Mouse (Mus musculus) frontal cortex, postnatal 25 days (tissue): ENCODE data around the gene Bub3.

Source experiments
- DNase-seq, 2 experiments: peaks; one replicate each; pipeline ENCODE4 v3.0.0; 2022; ENCODE audit warnings: low spot score in 2 of 2

Bub3 gene

DNA sequence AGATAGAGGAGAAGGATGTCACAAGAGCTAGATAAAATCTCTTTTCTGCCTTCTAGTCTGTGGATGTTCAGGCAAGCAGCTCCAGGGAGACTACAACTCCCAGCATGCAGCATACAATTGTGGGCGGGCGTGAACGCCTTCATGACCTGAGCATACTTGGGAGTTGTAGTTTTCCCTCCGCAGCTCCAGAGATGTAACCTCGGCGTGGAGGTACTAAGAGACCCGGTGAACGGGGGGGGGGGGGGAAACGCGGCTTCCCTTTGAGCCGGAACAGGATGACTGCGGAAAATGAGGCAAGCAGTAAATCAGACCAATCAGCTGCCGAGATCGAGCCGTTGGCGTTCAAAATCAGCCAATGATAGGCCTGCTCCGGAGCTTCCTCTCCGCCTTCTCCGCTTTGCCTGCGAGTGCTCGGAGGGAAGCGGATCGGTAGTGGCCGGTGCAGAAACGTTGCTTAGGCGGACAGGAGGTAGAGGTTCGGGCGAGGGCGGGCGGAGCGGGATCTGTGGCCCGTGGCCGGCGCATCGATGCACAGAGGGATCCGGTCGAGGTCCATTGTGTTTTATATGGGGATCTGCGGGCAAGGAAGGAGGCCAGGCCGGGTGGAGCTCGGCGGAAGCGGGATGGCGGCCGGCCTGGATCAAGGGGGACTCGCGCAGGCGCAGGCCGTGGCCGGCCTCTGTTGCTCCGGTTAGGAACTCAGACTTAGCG is at the start of gene Bub3:
TSS of gene Bub3 (plus strand) at position 237 of the 711 bp plus-strand sequence.
- peak; percentile 80 to 85 for DNase-seq

DNA sequence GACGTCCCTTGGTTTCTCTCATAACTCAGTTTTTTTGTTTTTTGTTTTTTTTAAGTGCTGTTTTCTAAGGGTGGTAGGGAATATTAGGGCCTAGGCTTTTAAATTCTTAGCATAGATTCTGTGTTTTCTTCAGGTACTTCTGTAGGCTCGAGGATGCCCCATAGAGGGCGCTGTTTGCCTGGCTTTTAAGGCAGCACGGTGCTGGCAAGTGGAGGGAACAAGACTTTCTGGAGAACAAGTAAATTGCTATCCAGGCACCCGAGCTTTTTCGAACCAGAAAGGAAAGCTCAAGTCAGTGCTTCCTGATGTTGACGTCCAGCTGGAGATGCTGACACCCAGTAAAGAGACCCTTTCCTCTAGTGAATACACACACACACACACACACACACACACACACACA is 20.0 kb upstream of the Bub3 start:
- DNase-seq: peak; percentile 78 to 79

DNA sequence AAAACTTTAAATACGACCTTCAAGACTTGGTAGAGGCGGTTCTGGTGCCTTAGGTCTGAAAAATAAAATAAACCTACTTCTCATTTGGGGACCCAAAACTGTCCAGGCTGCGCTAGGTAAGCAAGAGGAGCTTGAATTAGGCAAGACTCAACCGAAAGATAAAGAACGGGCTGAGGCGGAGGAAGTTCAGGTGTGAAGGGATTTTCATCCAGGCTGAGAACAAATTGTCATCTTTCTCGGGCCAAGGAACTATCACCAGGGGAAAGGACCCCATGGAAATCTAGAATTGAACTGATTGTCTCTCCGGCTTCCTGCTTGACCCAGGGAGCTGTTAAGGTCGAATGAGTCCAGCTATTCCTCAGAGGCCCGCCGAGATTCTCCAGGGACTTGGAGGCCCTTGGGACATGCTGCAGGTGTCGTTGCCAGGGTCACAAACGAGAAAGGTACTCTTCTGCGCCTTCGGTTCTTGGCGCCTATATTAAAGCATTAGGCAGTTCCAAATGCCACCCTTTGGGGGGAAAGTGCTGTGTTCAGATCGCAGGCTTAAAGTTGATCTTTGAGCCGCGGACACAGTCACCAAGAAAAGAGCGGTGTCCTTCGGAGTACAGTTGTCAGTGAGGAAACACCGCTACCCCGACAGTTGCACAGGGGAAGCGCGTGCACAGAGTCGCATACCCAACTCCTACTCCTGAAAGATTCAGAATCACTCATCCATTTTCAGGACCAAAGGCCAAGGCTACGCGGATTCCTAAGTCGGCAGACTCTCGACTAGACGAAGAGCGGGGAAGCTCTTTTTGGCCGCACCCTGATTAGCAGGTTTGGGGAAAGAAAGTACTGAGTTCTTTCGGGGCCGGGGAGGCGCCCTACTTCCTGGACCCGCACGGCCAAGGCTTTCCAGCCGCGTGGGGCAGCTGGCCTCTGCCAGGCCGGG is 18.6 kb upstream of the Bub3 start:
- DNase-seq: no peak

DNA sequence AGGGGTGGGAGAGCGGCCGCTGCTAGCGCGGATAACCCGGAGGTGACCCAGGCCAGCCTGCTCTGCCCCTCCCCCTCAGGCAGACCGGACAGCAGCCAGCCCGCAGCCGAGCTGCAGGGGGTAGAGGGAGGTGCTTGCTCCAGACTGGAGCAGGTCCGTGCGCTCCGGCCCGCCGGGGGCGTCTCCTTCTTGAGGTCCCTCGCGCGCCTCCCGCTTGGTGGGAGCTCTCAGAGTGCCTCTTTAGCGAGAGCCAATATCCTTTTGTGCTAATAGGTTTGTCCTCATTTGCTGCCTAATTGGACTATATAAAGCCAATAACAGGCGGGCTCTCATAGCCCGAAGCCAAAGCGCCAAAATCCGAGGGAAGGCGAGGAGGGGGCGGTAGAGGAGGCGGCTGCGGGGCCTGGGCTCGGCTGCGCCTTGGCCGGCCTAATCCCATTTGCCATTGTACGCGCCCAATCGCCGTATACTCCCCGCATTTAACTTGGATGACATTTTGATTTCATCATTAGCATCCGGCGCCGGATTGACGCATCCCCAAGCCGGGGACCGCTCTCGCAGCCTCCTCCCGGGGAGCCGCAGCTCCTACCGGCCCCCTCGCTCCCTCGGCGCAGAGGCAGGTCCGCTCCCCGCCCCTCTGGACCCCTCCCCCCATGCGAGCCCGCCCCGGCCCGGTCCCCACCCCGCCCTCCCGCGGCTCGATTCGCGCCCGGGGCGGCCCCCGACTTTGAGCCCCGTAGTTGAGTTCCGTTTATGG is 17.7 kb upstream of the Bub3 start, which contains the start of gene Hmx3:
TSS of gene Hmx3 (plus strand) at position 753 of the 757 bp plus-strand sequence.
- no peak for DNase-seq

DNA sequence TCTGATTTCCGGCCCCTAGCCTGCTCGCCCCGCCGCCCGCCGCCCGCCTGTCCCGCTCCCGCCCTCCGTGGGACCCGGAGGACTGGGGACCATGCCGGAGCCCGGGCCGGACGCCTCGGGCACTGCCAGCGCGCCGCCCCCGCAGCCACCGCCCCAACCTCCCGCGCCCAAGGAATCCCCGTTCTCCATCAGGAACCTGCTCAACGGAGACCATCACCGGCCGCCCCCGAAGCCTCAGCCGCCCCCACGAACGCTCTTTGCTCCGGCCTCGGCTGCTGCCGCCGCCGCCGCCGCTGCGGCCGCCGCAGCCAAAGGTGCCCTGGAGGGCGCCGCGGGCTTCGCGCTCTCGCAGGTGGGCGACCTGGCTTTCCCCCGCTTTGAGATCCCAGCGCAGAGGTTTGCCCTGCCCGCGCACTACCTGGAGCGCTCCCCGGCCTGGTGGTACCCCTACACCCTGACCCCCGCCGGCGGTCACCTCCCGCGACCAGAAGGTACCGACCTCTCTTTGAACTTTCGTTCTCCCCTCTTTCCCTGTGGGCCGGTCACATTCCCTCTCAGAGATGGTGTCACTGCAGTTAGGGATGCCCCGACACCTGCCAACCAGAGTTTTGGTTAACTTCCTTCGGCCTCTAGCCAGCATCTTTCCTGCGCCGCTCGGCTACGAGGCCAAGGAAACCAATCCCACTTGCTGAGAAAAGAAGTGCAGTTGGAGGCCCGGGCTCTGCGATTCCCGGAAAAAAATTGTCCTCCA is 17.0 kb upstream of the Bub3 start:
- DNase-seq: no peak

- no peak for DNase-seq
These were observed 16.2 kb upstream of the Bub3 start for GRCm38 (mm10) chr7:131543623-131544481.

DNA sequence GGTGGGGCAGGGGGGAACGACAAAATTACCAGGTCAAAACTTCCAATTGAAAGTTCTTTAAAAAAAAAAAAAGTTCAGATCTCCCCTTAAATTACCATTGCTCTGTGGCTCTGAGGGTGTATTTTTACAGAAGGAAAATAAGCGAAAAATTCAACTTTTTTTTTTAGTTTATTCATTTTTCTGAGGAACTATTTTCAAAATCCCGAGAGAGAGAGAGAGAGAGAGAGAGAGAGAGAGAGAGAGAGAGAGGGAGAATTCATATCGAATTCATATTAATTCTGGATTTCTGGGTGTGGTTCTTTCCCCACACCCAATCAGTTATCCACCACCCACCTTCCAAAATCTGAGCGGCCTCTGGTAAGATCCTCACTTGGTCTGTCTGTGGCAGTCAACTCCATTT is 15.2 kb upstream of the Bub3 start:
- no peak for DNase-seq

DNA sequence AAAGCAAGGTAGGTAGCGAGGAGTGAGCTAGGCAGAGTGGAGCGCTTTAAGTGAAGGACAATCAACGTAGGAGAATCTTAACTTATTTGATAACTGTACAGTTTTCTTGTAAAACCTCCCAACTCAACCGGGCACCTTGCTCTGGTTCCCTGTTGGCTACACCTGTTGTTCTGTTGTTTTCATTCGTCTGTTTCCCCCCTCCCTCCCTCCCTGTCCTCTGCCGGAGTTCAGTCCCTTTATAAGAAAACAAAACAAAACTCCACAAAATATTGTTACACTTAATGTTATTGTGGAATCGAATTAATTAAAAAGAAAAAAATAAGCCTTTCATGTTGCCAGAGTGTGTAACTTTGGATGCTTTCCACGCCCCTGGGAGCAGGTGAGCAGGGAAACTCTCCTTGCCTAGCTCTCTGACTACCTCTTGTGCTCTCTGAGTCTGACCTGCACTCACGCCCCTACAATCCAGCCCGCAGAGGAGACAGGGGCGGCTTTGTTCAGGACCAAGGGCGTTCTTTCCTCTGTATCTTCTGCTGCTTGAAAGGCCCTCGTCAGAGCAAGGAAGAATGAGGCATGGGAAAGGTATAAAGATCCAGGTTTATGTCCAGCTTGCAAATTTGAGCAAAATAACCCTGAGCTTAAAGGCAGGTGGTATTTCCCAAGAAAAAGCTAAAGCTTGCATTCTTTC is 14.2 kb upstream of the Bub3 start:
- DNase-seq: no peak

GRCm38 (mm10) chr7:131546423-131546822 is 13.6 kb upstream of the Bub3 start:
- no peak for DNase-seq

DNA sequence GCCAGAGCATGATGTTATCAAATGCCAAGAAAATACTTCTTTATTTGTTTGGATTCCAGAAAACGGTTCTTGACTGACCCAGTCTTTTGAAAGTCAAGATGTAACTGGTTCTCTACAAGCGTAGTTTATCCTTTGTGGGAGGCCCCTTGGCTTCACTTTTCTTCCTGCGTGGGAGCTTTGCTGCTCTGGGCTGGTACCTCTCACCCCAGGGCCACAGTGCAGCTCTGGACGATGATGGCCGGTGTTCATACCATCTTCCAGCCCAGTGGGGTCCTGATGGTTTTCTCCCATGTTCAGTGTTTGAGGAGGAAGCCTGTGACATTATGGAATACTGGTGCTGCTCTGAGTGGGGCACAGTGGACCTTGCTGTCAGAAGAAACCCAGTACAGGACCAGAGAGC is 12.5 kb upstream of the Bub3 start:
- no peak for DNase-seq

- no peak for DNase-seq
These were observed 11.5 kb upstream of the Bub3 start, which contains the start of gene Hmx2 for GRCm38 (mm10) chr7:131548473-131548872. Gene Hmx2 (plus strand): TSS chr7:131548773.

DNA sequence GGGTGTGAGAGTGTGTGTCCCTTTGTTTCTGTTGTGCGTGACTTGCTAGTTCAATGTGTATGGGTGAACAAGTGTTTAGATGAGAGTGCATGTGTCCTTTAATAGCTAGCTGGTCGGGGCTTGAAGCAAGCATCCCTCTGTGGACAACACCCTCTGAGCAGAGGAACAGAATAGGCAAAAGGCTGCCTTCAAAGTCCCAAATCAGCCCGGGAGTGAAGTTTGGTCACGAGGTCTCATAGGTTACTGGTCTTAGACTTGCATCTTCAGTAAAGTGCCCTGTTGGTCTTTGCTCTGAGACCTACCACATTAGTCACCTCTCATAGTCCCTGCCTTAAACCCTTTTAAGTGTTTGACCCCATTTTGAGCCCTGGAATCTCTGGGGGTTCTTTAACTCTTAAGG is 8.6 kb upstream of the Bub3 start:
- no peak for DNase-seq

DNA sequence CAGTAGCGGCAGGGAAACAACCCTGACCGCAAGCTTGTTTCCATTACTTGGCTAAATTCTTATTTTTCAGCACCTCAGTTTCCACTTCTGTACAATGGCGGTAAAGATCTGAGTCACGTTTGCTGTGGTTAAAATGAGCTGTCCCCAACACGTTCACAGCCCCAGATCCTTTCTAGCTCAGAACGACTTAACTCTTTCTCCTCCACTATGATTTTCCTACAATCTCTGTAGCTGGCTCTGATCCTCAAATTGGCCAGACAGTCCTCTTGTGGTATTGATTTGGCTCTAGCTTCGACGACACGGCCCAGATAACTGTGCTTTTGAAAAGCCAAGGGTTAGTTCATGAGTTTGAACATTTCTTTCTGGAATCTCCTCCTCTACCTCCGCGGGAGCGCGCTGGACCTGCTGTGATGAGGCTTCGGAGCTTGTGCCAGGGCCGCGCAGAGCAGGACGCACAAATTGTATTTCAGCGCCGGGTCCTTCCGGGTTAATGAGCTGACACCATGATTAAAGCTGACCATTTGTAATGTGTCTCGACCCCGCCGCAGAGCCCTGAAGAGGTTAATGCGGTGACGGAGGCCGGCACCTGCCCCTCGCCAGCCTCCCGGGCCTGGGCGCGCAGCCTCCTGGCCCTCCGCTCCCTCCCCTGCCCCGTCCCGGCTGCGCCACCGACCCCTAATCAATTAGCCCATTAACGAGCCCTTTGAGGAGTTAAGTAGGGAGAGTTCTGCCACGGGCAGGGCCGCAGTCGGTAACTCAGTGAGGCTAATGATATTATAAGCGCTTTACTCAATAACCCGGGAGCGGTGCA is 7.9 kb upstream of the Bub3 start:
- DNase-seq: no peak

DNA sequence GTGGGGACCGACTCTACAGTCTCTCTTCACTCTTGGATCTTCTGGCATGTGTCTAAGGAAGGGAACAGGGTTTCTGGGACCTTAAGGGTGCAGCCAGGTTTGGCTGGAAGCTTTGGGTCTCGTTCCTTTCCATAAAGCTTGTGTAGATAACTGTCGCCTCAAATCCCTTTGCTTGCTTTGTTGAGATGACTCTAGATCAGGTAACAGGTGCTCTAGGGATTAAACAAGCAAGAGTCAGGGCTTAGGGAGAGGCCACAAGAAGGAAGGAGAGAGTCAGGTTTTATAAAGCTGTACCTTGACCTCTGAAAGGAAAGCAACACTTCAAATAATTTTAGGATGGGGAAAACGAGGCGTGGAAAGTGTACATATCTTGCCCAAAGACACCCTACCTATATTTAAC is 7.2 kb upstream of the Bub3 start:
- DNase-seq: no peak

DNA sequence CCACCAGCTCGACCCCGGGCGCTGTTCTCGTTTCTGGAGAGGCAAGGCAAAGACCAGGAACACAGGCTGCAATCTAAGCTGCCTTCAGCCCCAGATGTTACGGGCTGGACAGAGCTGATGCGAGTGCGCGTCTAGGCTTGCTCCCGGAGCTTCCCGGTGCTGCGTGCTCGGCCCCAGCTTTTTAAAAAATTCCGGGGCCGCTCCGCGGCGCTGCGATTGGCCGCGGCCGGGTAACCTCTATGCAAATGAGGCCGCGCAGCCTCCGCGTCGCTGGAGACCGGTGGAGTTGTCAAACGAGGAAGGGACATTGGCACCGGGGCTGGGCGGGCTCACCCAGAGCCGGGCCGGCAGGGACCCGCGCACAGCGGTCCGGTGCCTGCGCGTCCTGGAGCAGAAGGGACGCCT is 6.2 kb upstream of the Bub3 start:
- no peak for DNase-seq

DNA sequence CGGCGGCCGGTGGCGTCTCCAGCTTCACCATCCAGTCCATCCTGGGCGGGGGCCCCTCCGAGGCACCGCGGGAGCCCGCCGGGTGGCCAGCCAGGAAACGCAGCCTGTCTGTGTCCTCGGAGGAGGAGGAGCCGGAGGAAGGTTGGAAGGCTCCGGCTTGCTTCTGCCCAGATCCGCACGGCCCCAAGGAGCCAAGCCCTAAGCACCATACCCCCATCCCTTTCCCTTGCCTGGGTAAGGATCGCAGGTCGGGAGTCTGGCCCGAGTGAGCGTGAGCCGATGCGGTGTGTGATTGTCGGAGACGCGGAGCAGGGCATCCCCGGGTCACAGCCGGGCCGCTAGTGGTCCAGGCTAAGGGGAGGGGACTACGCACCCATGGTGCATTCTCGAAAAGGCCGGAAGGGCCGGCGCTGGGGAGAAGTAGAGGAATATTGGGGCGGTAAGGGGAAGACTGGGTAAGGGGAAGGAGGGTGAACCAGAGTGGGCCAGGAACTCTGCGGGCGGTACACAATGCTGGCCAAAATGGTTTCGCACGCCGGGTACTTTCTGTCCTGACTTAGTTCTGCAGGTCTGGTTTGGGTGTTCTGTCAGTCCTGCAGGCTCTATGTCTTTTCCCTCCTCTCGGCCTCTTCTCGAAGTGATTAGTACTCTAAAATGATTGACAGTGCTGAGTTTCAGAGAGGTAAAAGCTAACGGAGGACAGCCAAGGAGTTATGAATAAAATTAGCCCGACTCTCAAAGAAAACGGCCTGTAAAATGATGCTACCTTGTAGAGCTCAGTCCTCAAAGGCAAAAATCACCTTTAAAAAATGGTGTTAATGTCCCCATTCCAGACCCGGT is 5.5 kb upstream of the Bub3 start:
- no peak for DNase-seq

DNA sequence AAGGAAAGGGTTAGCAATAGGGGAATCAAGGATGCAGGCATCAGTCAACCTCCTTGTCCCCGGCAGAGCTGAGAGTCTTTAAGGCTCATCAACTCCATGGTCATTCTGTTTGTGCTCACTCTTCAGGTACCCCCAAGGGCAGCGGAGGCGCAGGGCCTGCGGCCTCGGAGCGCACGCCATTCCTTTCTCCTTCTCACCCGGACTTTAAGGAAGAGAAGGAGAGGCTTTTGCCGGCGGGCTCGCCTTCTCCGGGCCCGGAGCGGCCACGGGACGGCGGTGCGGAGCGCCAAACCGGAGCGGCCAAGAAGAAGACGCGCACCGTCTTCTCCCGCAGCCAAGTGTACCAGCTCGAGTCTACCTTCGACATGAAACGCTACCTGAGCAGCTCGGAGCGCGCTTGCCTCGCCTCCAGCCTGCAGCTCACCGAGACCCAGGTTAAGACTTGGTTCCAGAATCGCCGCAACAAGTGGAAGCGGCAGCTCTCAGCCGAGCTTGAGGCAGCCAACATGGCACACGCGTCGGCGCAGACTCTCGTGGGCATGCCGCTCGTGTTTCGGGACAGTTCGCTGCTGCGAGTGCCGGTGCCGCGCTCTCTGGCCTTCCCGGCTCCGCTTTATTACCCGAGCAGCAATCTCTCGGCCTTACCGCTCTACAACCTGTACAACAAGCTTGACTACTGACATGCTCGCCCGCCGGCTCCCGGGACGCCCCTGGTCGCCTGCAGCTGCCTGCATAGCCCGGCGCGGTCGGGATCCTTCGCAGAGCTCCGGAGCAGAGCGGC is 4.5 kb upstream of the Bub3 start:
- no peak for DNase-seq
